Mouse (Mus musculus): Measurements from ENCODE around the gene Defb28. TPM values are rescaled to one million over a fixed set of nuclear protein-coding genes. Genes with fewer than 3 reads are reported as not detected.

Defb28 gene
- total RNA-seq, 2 experiments from 2014 or later = not detected

GRCm38 (mm10) chr2:152553774-152554423 lies 35.8 kb downstream of the Defb28 start:
- no peak for ATAC-seq (ENCODE audit: poor library complexity, severe bottlenecking)

- no peak for ATAC-seq (ENCODE audit: poor library complexity, severe bottlenecking)
These were observed 38.6 kb downstream of the Defb28 start for GRCm38 (mm10) chr2:152556655-152557054.

DNA sequence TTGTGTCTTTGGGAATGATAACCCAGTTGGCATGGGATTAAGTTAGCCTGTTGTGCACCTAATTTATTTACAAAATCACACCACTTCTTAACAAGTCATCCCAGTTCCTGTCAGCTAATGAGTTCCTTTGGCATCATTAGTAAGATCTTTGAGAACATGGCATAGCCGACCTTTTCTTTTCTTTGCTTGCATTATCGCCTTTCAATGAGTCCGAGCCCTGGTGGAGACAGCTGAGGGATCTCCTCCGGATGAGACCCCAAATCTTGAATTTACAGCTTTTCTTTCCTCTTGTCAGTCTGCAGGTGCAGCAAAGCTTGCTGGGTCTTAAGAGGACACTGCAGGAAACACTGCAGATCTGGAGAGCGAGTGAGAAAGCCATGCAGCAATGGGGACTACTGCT lies 51.0 kb downstream of the Defb28 start, which contains the start of gene Gm17416:
Gene Gm17416 (plus strand): TSS at position 301 of the 400 bp plus-strand sequence.
- no peak for ATAC-seq (ENCODE audit: poor library complexity, severe bottlenecking)

- ATAC-seq (ENCODE audit: poor library complexity, severe bottlenecking) = no peak
These were observed 51.8 kb downstream of the Defb28 start for GRCm38 (mm10) chr2:152569881-152570280.

DNA sequence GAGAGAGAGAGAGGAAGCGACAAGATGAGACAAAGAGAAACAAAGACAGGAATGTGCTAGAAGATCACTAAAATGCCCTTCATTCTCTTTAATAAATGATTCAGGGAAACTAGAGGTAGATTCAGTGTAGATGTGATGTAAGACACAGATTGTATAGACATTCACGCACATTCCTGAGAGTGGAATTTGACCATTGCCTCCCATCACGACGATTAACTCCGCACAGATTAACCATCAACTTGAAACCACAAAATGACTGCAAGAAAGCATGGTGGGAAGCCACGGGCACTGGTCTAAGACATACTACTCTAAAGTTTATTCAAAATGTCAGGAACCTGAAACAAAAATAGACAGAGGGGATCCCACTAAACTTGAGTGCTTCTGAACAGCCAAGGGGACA lies 52.3 kb downstream of the Defb28 start:
- ATAC-seq (ENCODE audit: poor library complexity, severe bottlenecking) = no peak

Other genes with a start within 250 kb of the Defb28 start
- gene Tbc1d20, start 224.4 kb upstream of the Defb28 start, total RNA-seq (2015) = 23.3 and 28.1 TPM in 2 replicates
- 23.2 and 28.9 TPM in 2 replicates for gene Tbc1d20, start 224.4 kb upstream of the Defb28 start, total RNA-seq (2017)
- gene Rbck1, start 185.6 kb upstream of the Defb28 start, total RNA-seq (2015) = 45.4 and 46.2 TPM in 2 replicates
- gene Rbck1, start 185.6 kb upstream of the Defb28 start, total RNA-seq (2017) = 54.8 and 55.5 TPM in 2 replicates
- gene Trib3, start 174.2 kb upstream of the Defb28 start, total RNA-seq (2015) = 0.16 and 1.3 TPM in 2 replicates
- gene Trib3, start 174.2 kb upstream of the Defb28 start, total RNA-seq (2017) = 1.1 TPM in 1 of 2 replicates, not detected in the other
- not detected in 2 replicates for gene Nrsn2, start 141.6 kb upstream of the Defb28 start, total RNA-seq (2015)
- gene Nrsn2, start 141.6 kb upstream of the Defb28 start, total RNA-seq (2017) = not detected in 2 replicates
- gene Sox12, start 120.2 kb upstream of the Defb28 start, total RNA-seq (2015) = 0.27 and 0.60 TPM in 2 replicates
- 0.12 and 0.15 TPM in 2 replicates for gene Sox12, start 120.2 kb upstream of the Defb28 start, total RNA-seq (2017)
- gene Zcchc3, start 103.2 kb upstream of the Defb28 start, total RNA-seq (2015) = 0.98 and 1.9 TPM in 2 replicates
- 2.1 and 2.6 TPM in 2 replicates for gene Zcchc3, start 103.2 kb upstream of the Defb28 start, total RNA-seq (2017)
- gene 6820408C15Rik, start 102.7 kb upstream of the Defb28 start, total RNA-seq (2015) = not detected in 2 replicates
- not detected in 2 replicates for gene 6820408C15Rik, start 102.7 kb upstream of the Defb28 start, total RNA-seq (2017)
- gene Defb23, start 53.6 kb upstream of the Defb28 start, total RNA-seq (2015) = not detected in 2 replicates
- gene Defb23, start 53.6 kb upstream of the Defb28 start, total RNA-seq (2017) = not detected in 2 replicates
- gene Defb20, start 41.2 kb upstream of the Defb28 start, total RNA-seq (2015) = not detected in 2 replicates
- gene Defb20, start 41.2 kb upstream of the Defb28 start, total RNA-seq (2017) = not detected in 2 replicates
- gene Defb22, start 28.1 kb upstream of the Defb28 start, total RNA-seq (2015) = not detected in 2 replicates
- gene Defb22, start 28.1 kb upstream of the Defb28 start, total RNA-seq (2017) = not detected in 2 replicates
- gene Defb26, start 6.6 kb upstream of the Defb28 start, total RNA-seq (2015) = not detected in 2 replicates
- gene Defb26, start 6.6 kb upstream of the Defb28 start, total RNA-seq (2017) = not detected in 2 replicates
- not detected in 2 replicates for gene Defb29, start 21.8 kb downstream of the Defb28 start, total RNA-seq (2015)
- gene Defb29, start 21.8 kb downstream of the Defb28 start, total RNA-seq (2017) = not detected in 2 replicates
- not detected in 2 replicates for gene Gm17416, start 51.1 kb downstream of the Defb28 start, total RNA-seq (2015)
- not detected in 2 replicates for gene Gm17416, start 51.1 kb downstream of the Defb28 start, total RNA-seq (2017)
- gene Defb21, start 54.5 kb downstream of the Defb28 start, total RNA-seq (2015) = not detected in 2 replicates
- gene Defb21, start 54.5 kb downstream of the Defb28 start, total RNA-seq (2017) = not detected in 2 replicates
- not detected in 2 replicates for gene Defb19, start 62.1 kb downstream of the Defb28 start, total RNA-seq (2015)
- gene Defb19, start 62.1 kb downstream of the Defb28 start, total RNA-seq (2017) = not detected in 2 replicates
- not detected in 2 replicates for gene Defb45, start 81.1 kb downstream of the Defb28 start, total RNA-seq (2015)
- not detected in 2 replicates for gene Defb45, start 81.1 kb downstream of the Defb28 start, total RNA-seq (2017)
- gene Defb36, start 86.1 kb downstream of the Defb28 start, total RNA-seq (2015) = not detected in 2 replicates
- not detected in 2 replicates for gene Defb36, start 86.1 kb downstream of the Defb28 start, total RNA-seq (2017)
- not detected in 2 replicates for gene Defb25, start 104.8 kb downstream of the Defb28 start, total RNA-seq (2015)
- not detected in 2 replicates for gene Defb25, start 104.8 kb downstream of the Defb28 start, total RNA-seq (2017)
- gene Rem1, start 108.7 kb downstream of the Defb28 start, total RNA-seq (2015) = 8.9 and 10.2 TPM in 2 replicates
- gene Rem1, start 108.7 kb downstream of the Defb28 start, total RNA-seq (2017) = 9.0 and 15.4 TPM in 2 replicates
- gene H13, start 151.2 kb downstream of the Defb28 start, total RNA-seq (2015) = 165 and 166 TPM in 2 replicates
- gene H13, start 151.2 kb downstream of the Defb28 start, total RNA-seq (2017) = 100 and 109 TPM in 2 replicates
- 8.4 and 9.3 TPM in 2 replicates for gene Mcts2, start 168.8 kb downstream of the Defb28 start, total RNA-seq (2015)
- gene Mcts2, start 168.8 kb downstream of the Defb28 start, total RNA-seq (2017) = 7.1 and 8.3 TPM in 2 replicates
- gene Id1, start 218.0 kb downstream of the Defb28 start, total RNA-seq (2015) = 28.4 and 48.3 TPM in 2 replicates
- 35.0 and 40.1 TPM in 2 replicates for gene Id1, start 218.0 kb downstream of the Defb28 start, total RNA-seq (2017)
- 0.20 and 0.55 TPM in 2 replicates for gene Cox4i2, start 235.9 kb downstream of the Defb28 start, total RNA-seq (2015)
- gene Cox4i2, start 235.9 kb downstream of the Defb28 start, total RNA-seq (2017) = 0.41 TPM in 1 of 2 replicates, not detected in the other